Mouse (Mus musculus) MEL (cell line): Measurements from ENCODE around the gene Armh1. TPM values are rescaled to one million over a fixed set of nuclear protein-coding genes. Genes with fewer than 3 reads are reported as not detected.
A peak's percentile ranks its signal among the peaks of the same experiment; 100 is the strongest.

Experiments used
- DNase-seq: peaks from one replicate; pipeline ENCODE4 v3.0.0; 2011; ENCODE audit warnings: low read depth, low spot score
- H3K27ac ChIP-seq: 2 replicates; pipeline ENCODE4 v1.5.1; 2012; ENCODE audit warnings: low read depth, mild to moderate bottlenecking, control low read depth, low read length, moderate library complexity; ENCODE audit not compliant: control insufficient read depth
- H3K27me3 ChIP-seq, 2 experiments: fragments of 150-350 bp in 1 of 2; sonication (generic) in 1 of 2; 2 replicates each; pipeline ENCODE4 v1.6.1; 2012; ENCODE audit warnings: low read length in 2 of 2, mild to moderate bottlenecking in 2 of 2, improper control_type of control experiment in 1 of 2, moderate library complexity in 1 of 2; ENCODE audit not compliant: insufficient read depth in 2 of 2, control insufficient read depth in 1 of 2
- H3K36me3 ChIP-seq, 2 experiments: 2 replicates each; pipeline ENCODE4 v1.6.1; 2012 to 2014; ENCODE audit warnings: low read length in 2 of 2, improper control_type of control experiment in 1 of 2, inconsistent platforms in 1 of 2, mild to moderate bottlenecking in 1 of 2; ENCODE audit not compliant: insufficient read depth in 2 of 2, control insufficient read depth in 1 of 2
- H3K4me1 ChIP-seq, 2 experiments: fragments of 150-350 bp in 1 of 2; sonication (generic) in 1 of 2; 2 replicates each; pipeline ENCODE4 v1.6.1; 2012; ENCODE audit warnings: low read length in 2 of 2, improper control_type of control experiment in 1 of 2, mild to moderate bottlenecking in 1 of 2; ENCODE audit not compliant: insufficient read depth in 2 of 2, control insufficient read depth in 1 of 2
- H3K4me3 ChIP-seq, 2 experiments: fragments of 150-350 bp in 1 of 2; sonication (generic) in 1 of 2; 2 replicates each; pipeline ENCODE4 v1.5.1; 2012; ENCODE audit warnings: low read depth in 2 of 2, low read length in 2 of 2, mild to moderate bottlenecking in 2 of 2, moderate library complexity in 2 of 2, control low read depth in 1 of 2, improper control_type of control experiment in 1 of 2; ENCODE audit not compliant: control insufficient read depth in 1 of 2, insufficient read depth in 1 of 2
- H3K79me2 ChIP-seq: 2 replicates; pipeline ENCODE4 v1.6.1; 2012; ENCODE audit warnings: mild to moderate bottlenecking, low read length, moderate library complexity; ENCODE audit not compliant: control insufficient read depth, poor library complexity, insufficient read depth
- H3K9ac ChIP-seq: 2 replicates; pipeline ENCODE4 v1.6.1; 2012; ENCODE audit warnings: low read depth, mild to moderate bottlenecking, control low read depth, low read length, moderate library complexity; ENCODE audit not compliant: control insufficient read depth, poor library complexity, severe bottlenecking
- H3K9me3 ChIP-seq: fragments of 150-350 bp; sonication (generic); replicated peaks from 2 replicates; pipeline ENCODE4 v1.6.1; 2012; ENCODE audit warnings: mild to moderate bottlenecking, low read length, improper control_type of control experiment, moderate library complexity; ENCODE audit not compliant: insufficient read depth
- CHD1 ChIP-seq: IDR thresholded peaks from 2 replicates; pipeline ENCODE4 v1.6.1; 2012; ENCODE audit warnings: low read depth, mild to moderate bottlenecking, inconsistent platforms, low read length, improper control_type of control experiment
- CTCF ChIP-seq, 3 experiments: IDR thresholded peaks in 2 of 3; conservative IDR thresholded peaks in 1 of 3; 2 replicates each; pipeline ENCODE4 v1.5.1; 2011 to 2012; ENCODE audit warnings: low read length in 3 of 3, low read depth in 2 of 3, mild to moderate bottlenecking in 2 of 3, improper control_type of control experiment in 1 of 3, inconsistent platforms in 1 of 3, mixed read lengths in 1 of 3, moderate library complexity in 1 of 3; ENCODE audit not compliant: control insufficient read depth in 1 of 3, insufficient read depth in 1 of 3, poor library complexity in 1 of 3, severe bottlenecking in 1 of 3
- GABPA ChIP-seq: IDR thresholded peaks from 2 replicates; pipeline ENCODE4 v1.6.1; 2012; ENCODE audit warnings: low read depth, mild to moderate bottlenecking, inconsistent platforms, low read length, improper control_type of control experiment, moderate library complexity
- GATA1 ChIP-seq: IDR thresholded peaks from 2 replicates; pipeline ENCODE4 v1.6.1; 2011; ENCODE audit warnings: low read depth, low read length, improper control_type of control experiment
- HCFC1 ChIP-seq: IDR thresholded peaks from 2 replicates; pipeline ENCODE4 v1.6.1; 2012; ENCODE audit warnings: low read depth, mild to moderate bottlenecking, inconsistent platforms, low read length, improper control_type of control experiment, moderate library complexity
- JUND ChIP-seq: IDR thresholded peaks from 2 replicates; pipeline ENCODE4 v1.6.1; 2011; ENCODE audit warnings: low read depth, mild to moderate bottlenecking, improper control_type of control experiment, low read length
- MAZ ChIP-seq: IDR thresholded peaks from 2 replicates; pipeline ENCODE4 v1.6.1; 2012; ENCODE audit warnings: low read depth, mild to moderate bottlenecking, inconsistent platforms, low read length, improper control_type of control experiment
- MXI1 ChIP-seq: IDR thresholded peaks from 2 replicates; pipeline ENCODE4 v1.6.1; 2011; ENCODE audit warnings: mild to moderate bottlenecking, low read depth, low read length, improper control_type of control experiment
- NELFE ChIP-seq: IDR thresholded peaks from 2 replicates; pipeline ENCODE4 v1.6.1; 2011; ENCODE audit warnings: low read depth, low read length, improper control_type of control experiment
- NRF1 ChIP-seq: IDR thresholded peaks from 2 replicates; pipeline ENCODE4 v1.6.1; 2014; ENCODE audit warnings: low read depth, mild to moderate bottlenecking, inconsistent platforms, low read length, improper control_type of control experiment, moderate library complexity; ENCODE audit not compliant: poor library complexity, insufficient read depth, severe bottlenecking
- POLR2AphosphoS5 ChIP-seq: IDR thresholded peaks from 2 replicates; pipeline ENCODE4 v1.6.1; 2012; ENCODE audit warnings: low read depth, borderline replicate concordance, mild to moderate bottlenecking, inconsistent platforms, low read length, moderate library complexity, mixed read lengths
- RCOR1 ChIP-seq: IDR thresholded peaks from 2 replicates; pipeline ENCODE4 v1.6.1; 2012; ENCODE audit warnings: low read depth, mild to moderate bottlenecking, inconsistent platforms, low read length, improper control_type of control experiment
- SIN3A ChIP-seq: IDR thresholded peaks from 2 replicates; pipeline ENCODE4 v1.6.1; 2012; ENCODE audit warnings: low read length, improper control_type of control experiment, inconsistent platforms
- UBTF ChIP-seq: IDR thresholded peaks from 2 replicates; pipeline ENCODE4 v1.6.1; 2012; ENCODE audit warnings: low read depth, mild to moderate bottlenecking, inconsistent platforms, low read length, improper control_type of control experiment, moderate library complexity, borderline replicate concordance; ENCODE audit not compliant: insufficient read depth
- USF1 ChIP-seq: IDR thresholded peaks from 2 replicates; pipeline ENCODE4 v1.6.1; 2014; ENCODE audit warnings: low read depth, mild to moderate bottlenecking, inconsistent platforms, low read length, improper control_type of control experiment, moderate library complexity
- ZC3H11A ChIP-seq: IDR thresholded peaks from 2 replicates; pipeline ENCODE4 v1.6.1; 2012; ENCODE audit warnings: low read depth, mild to moderate bottlenecking, inconsistent platforms, low read length, improper control_type of control experiment
- polyA plus RNA-seq, 2 experiments: library from polyadenylated mRNA; stranded (reverse) in 1 of 2; unstranded in 1 of 2; fragments of >175 nt in 1 of 2; fragments of >200 nt in 1 of 2; gene quantifications; 2 replicates each; pipeline versions ENCODE4 v1.2.1 to v1.2.4; 2012; ENCODE audit warnings: low replicate concordance in 2 of 2, low read depth in 1 of 2; ENCODE audit not compliant: insufficient read length in 2 of 2, insufficient read depth in 1 of 2, missing spikeins in 1 of 2
- total RNA-seq: library from RNA; depleted of rRNA; stranded (reverse); fragments of 300-350 nt; gene quantifications from 2 replicates; pipeline ENCODE4 v1.2.3, GENCODE M21; 2012; rRNA removed

The Armh1 gene
- total RNA-seq (not detected in 2 replicates), polyA plus RNA-seq (not detected)

DNA sequence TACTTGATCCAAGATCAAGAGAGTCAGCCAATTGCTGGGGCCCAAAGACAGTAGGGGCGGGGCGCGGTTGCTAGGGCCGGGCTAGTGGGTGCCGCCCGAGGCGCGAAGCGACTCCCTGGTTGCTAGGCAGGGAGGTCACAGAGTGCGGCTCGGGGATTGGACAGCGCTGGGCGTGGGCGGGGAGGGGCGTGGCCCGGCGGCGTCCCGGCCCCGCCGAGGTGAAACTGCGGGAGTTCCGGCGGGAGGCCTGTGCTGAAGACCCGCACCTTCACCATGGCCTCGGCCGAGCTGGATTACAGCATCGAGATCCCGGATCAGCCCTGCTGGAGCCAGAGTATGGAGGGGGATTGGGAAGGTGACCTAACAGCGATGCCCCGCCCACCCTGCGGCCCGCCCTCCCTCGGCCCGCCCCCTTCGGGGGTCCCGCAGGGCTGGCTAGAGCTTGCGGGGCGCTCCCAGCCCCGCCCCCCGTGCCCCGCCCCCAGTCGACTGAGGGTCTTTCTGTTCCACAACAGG, at the start of gene Armh1, which contains the start of gene Tmem53:
Armh1 (minus strand) TSS at position 325 of the 516 bp plus-strand sequence.
Tmem53 (plus strand) TSS at position 151 of the 516 bp plus-strand sequence.
- H3K4me1 ChIP-seq, result peaks cover 0 to 8% of the 10 kb centered on the region in 2 experiments; a peak in 1 of 4 replicates
- H3K79me2 ChIP-seq, result no peaks in the 10 kb centered on the region
- H3K36me3 ChIP-seq, result peaks cover 0 to 5% of the 10 kb centered on the region in 2 experiments; a peak in 2 of 4 replicates
- no peak within 1 kb of the TSS for H3K27ac ChIP-seq
- H3K4me3 ChIP-seq, result peak within 1 kb of the TSS; percentile 79 to 82
- no peaks in the 10 kb centered on the region for H3K9me3 ChIP-seq
- TF ChIP-seq SIN3A, result peak; percentile 67
- TF ChIP-seq USF1, result no peak
- TF ChIP-seq MXI1, result peak; percentile 39; the same call in 1 of the 2 replicates
- TF ChIP-seq, all 39 proteins: peak for 2
- peak within 1 kb of the TSS; percentile 71 for H3K9ac ChIP-seq
- H3K27me3 ChIP-seq, result peaks cover 0 to 4% of the 10 kb centered on the region in 2 experiments; a peak in 1 of 4 replicates
- peak; percentile 95 for DNase-seq

DNA sequence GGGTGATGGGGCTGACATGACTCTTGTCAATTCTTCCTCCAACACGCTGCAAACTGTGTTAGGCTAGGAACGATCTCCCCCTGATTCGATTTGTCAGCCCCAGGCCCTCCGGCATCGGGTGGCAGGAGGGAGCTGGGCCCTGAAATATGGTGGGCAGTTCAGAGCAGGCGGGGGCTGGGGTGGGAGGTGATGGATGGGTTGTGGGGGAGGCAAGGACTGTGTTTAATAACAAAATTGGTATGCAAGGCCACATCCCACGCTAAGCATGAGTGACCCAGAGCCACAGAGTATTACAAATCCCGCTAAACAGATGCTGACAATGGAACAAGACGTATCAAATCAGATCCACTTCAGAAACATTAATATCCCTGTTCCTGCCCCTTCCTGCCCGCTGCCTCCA, 48.0 kb upstream of the Armh1 start:
- Histone ChIP-seq H3K9me3 (no peaks in the 10 kb centered on the region), H3K79me2 (no peaks in the 10 kb centered on the region), H3K4me3 (no peak overlapping the region), H3K9ac (no peak overlapping the region), H3K36me3 (no peaks in the 10 kb centered on the region), H3K27ac (no peak overlapping the region), H3K4me1 (no peaks in the 10 kb centered on the region), H3K27me3 (peaks cover 3 to 5% of the 10 kb centered on the region in 2 experiments; a peak in 3 of 4 replicates)
- TF ChIP-seq POLR2AphosphoS5 (no peak), RCOR1 (no peak), NRF1 (no peak), GATA1 (no peak), CTCF (IDR thresholded peaks at IDR 0.05 in 2 of 3, conservative IDR thresholded peaks at IDR 0.05 in 1 of 3; ENCODE audit: control insufficient read depth in 1 of 3, insufficient read depth in 1 of 3, low read depth in 2 of 3, low read length in 3 of 3, poor library complexity in 1 of 3, severe bottlenecking in 1 of 3) (no peak), MAZ (no peak), JUND (no peak), UBTF (no peak)
- DNase-seq, result no peak

DNA sequence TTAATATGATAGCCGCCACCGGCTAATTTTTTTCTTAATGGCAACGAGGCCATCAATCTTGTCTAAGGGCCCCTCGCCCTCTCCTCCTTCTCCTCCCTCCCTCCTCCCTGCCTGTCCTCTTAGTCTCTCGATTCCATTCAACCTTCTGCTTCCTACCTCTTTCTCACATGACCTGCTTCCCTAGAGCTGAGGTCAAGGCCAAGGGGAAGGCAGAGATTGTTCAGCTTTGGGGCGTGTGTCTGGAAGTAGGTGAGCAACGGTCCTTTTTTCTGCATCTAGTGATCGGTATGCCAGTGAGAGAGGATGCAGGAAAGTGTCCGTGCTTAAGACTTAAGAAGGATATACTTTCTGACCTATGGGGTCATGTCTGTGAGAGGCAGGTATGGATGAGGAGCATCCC, 45.9 kb upstream of the Armh1 start:
- Histone ChIP-seq H3K36me3 (no peaks in the 10 kb centered on the region), H3K4me1 (no peaks in the 10 kb centered on the region), H3K79me2 (no peaks in the 10 kb centered on the region), H3K9ac (no peak overlapping the region), H3K9me3 (no peaks in the 10 kb centered on the region), H3K27me3 (peaks cover under 1 to 5% of the 10 kb centered on the region in 2 experiments; a peak in 3 of 4 replicates), H3K4me3 (no peak overlapping the region)
- no peak for DNase-seq
- TF ChIP-seq USF1 (no peak), HCFC1 (no peak), GABPA (no peak), CHD1 (no peak), ZC3H11A (no peak), NRF1 (no peak), NELFE (no peak), UBTF (no peak)
- TF ChIP-seq, all 39 proteins: peak for 0
- no peak overlapping the region for H3K27ac ChIP-seq
